Mouse (Mus musculus) G1E (cell line): ENCODE measurements around the gene Fmnl2.

Source experiments
- CTCF ChIP-seq: IDR thresholded peaks from 2 replicates; pipeline ENCODE4 v1.5.1; 2012; ENCODE audit warnings: low read depth, low read length, inconsistent platforms, mixed read lengths
- GATA1 ChIP-seq: IDR thresholded peaks from 2 replicates; pipeline ENCODE4 v1.6.1; 2012; ENCODE audit warnings: borderline replicate concordance, low read length, inconsistent platforms, mixed read lengths

DNA sequence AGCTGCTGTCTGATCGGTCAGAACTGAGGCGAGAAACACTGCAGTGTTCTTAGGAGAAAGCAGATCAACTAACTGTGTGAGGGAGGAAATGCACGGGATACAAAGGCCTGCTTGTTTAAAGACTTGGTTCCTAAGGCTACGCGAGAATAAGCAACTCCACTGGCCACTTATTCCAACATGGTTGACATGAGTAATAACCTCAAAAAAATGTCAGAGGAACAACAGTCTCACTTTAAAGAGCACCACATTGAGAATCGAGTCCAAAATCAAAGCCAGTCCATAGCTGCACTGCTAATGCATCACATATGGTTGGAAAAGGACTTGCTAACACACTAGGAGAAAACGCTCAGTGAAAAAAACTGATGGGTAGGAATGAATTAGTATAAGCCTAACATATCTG lies 196.1 kb downstream of the Fmnl2 start:
- TF ChIP-seq CTCF (no peak), GATA1 (no peak)
